Mouse (Mus musculus) limb, embryonic 14.5 days (tissue): ENCODE data around the gene Plxna4. TPM values are rescaled to one million over a fixed set of nuclear protein-coding genes. Genes with fewer than 3 reads are reported as not detected.
A peak's percentile ranks its signal among the peaks of the same experiment; 100 is the strongest.

Experiments
- ATAC-seq: fragments of 200-750 bp; cut with Nextera tagmentation; 2 replicates; pipeline ENCODE4 v1.8.0; 2017; ENCODE audit warnings: low read depth, moderate number of reproducible peaks, moderate TSS enrichment; ENCODE audit not compliant: low FRiP score
- DNase-seq: peaks from one replicate; pipeline ENCODE4 v3.0.0-alpha.2; 2015; ENCODE audit warnings: low spot score
- H3K27ac ChIP-seq: fragments of 300-500 bp; sonication (generic); replicated peaks from 2 replicates; pipeline ENCODE4 v1.5.1; 2014; ENCODE audit warnings: low read depth, mild to moderate bottlenecking, low read length, moderate library complexity, mixed read lengths
- H3K27me3 ChIP-seq: fragments of 300-500 bp; sonication (generic); 2 replicates; pipeline ENCODE4 v1.6.1; 2014; ENCODE audit warnings: low read length, mixed read lengths; ENCODE audit not compliant: control insufficient read depth, insufficient read depth
- H3K36me3 ChIP-seq: fragments of 300-500 bp; sonication (generic); 2 replicates; pipeline ENCODE4 v1.6.1; 2014; ENCODE audit warnings: mild to moderate bottlenecking, low read length, moderate library complexity, mixed read lengths; ENCODE audit not compliant: control insufficient read depth, insufficient read depth
- H3K4me1 ChIP-seq: fragments of 300-500 bp; sonication (generic); 2 replicates; pipeline ENCODE4 v1.6.1; 2014; ENCODE audit warnings: antibody characterized with exemption, low read length, mixed read lengths; ENCODE audit not compliant: control insufficient read depth, insufficient read depth
- H3K4me2 ChIP-seq: fragments of 300-500 bp; sonication (generic); replicated peaks from 2 replicates; pipeline ENCODE4 v1.6.1; 2014; ENCODE audit warnings: low read depth, mild to moderate bottlenecking, low read length, moderate library complexity; ENCODE audit not compliant: severe bottlenecking
- H3K4me3 ChIP-seq: fragments of 300-500 bp; sonication (generic); replicated peaks from 2 replicates; pipeline ENCODE4 v1.5.1; 2014; ENCODE audit warnings: low read length
- H3K9ac ChIP-seq: fragments of 300-500 bp; sonication (generic); 2 replicates; pipeline ENCODE4 v1.6.1; 2014; ENCODE audit warnings: mild to moderate bottlenecking, low read depth, low read length, moderate library complexity; ENCODE audit not compliant: severe bottlenecking
- H3K9me3 ChIP-seq: fragments of 300-500 bp; sonication (generic); 2 replicates; pipeline ENCODE4 v1.6.1; 2016; ENCODE audit warnings: low read length; ENCODE audit not compliant: control insufficient read depth
- POLR2A ChIP-seq: fragments of 200-500 bp; IDR thresholded peaks from 2 replicates; pipeline ENCODE4 v1.8.0; 2012; ENCODE audit warnings: inconsistent platforms, mild to moderate bottlenecking, moderate library complexity, borderline replicate concordance; ENCODE audit not compliant: insufficient read depth, insufficient read length; ENCODE audit errors: extremely low read depth
- WGBS: fragments of 180-500 bp; shearing (Covaris S2); extraction: QIAGEN DNeasy Blood & Tissue Kit; methylation state at CpG from one replicate; pipeline ENCODE4 v1.1.7; 2014; 5-methylcytosine and 5-hydroxymethylcytosine counted together
- polyA plus RNA-seq, 2 experiments: library from polyadenylated mRNA; depleted of rRNA in 1 of 2; stranded (reverse) in 1 of 2; unstranded in 1 of 2; fragments of >200 nt; fragmentation: Nextera tagmentation in 1 of 2; extraction: Ambion mirVana in 1 of 2; gene quantifications; 2 replicates each; pipeline versions ENCODE4 v1.2.1 to v1.2.3; 2012 to 2014

Plxna4 gene
- polyA plus RNA-seq, 2 experiments, result 4.4 to 6.4 TPM

DNA sequence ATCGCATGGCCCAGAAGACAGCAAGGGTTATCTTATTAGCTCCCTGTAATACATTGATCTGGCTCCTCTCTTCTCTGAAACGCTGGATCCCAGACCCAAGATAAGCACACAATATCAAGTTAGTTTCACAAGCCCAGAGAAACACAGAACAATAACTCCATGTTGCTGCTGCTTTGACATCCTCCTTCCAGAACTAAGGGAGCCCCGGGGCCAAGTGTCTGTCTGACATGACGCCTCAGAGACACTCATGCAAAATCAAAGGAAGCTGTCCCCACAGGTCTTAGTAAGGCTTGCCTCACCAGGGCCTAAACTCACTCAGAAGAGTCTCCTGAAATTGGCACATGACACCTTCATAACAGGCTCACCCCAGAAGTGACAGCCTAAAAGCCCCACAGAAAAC lies 1.6 kb upstream of the Plxna4 start:
- WGBS, result 65% methylated on average over 4 of the region's 4 CpGs
- H3K4me3 ChIP-seq, result no peak overlapping the region

DNA sequence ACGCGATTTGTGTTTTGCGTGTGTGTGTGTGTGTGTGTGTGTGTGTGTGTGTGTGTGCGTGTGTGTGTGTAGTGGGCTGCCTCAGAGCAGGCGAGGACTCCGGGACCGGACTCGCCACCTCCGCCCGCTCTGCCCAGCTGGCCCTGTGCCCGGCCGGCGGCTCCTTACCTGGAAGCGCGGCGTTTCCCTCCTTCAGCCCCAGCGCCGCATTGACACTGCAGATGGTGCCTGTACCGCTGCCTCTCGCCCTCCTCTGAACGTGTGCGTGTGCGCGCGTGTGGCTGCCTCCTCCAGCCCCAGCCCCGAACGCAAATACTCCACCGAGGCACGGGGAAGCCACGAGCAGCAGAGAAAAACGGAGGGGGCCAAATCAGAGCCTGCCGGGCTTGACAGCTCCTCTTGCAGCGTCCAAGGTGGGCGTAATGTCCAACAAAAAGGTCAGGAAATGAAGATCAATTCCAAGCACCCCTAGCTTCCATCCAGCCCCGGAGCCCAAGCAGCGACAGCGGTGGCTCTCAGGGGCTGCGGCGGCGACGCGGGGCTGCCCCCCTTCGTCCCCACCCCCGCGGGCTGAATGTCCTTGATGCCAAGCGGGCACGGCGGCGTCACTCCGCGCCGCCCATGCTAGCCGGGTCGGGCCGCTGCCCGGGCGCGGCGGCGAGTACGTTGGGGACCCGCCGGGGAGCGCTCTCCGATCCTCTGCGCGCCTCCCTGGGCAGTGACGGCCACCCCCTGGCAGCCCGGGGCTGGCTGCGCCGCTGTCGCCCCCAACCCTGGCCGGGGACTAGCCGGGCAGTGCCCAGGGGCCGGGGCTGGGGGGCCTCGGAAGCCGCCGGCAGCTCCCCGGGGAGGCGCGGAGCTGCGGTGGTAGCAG lies 619 bp downstream of the Plxna4 start:
- H3K36me3 ChIP-seq, result no peaks in the 10 kb centered on the region
- no peak for TF ChIP-seq POLR2A
- under 1% methylated on average over 58 of the region's 82 CpGs for WGBS
- H3K4me2 ChIP-seq, result peak overlapping the region; percentile 100
- ATAC-seq (peak; percentile 7; the same call in 1 of the 2 replicates), DNase-seq (no peak)
- H3K27ac ChIP-seq, result 0 out of 2 replicates have a peak overlapping the region, but pooled peaks have one; percentile 38
- H3K4me3 ChIP-seq, result peak overlapping the region; percentile 74
- no peaks in the 10 kb centered on the region for H3K9me3 ChIP-seq
- H3K4me1 ChIP-seq, result 0 out of 2 replicates have a peak, but pooled peaks cover 7% of the 10 kb centered on the region
- H3K9ac ChIP-seq, result peak overlapping the region; percentile 68
- H3K27me3 ChIP-seq, result peaks cover 55% of the 10 kb centered on the region

More for the DNA sequence above, 1.6 kb upstream of the Plxna4 start:
- peaks cover 55% of the 10 kb centered on the region for H3K27me3 ChIP-seq
- H3K4me2 ChIP-seq, result no peak overlapping the region
- no peaks in the 10 kb centered on the region for H3K36me3 ChIP-seq
- ATAC-seq, result no peak
- H3K9ac ChIP-seq, result no peak overlapping the region
- TF ChIP-seq POLR2A, result no peak
- H3K9me3 ChIP-seq, result no peaks in the 10 kb centered on the region; the same call in 1 of the 2 replicates
- H3K4me1 ChIP-seq, result 0 out of 2 replicates have a peak, but pooled peaks cover 3% of the 10 kb centered on the region
- no peak overlapping the region for H3K27ac ChIP-seq
- no peak for DNase-seq

- peaks cover 50% of the 10 kb centered on the region for H3K27me3 ChIP-seq
- no peak overlapping the region for H3K27ac ChIP-seq
- peak overlapping the region; percentile 100 for H3K4me2 ChIP-seq
- H3K4me1 ChIP-seq, result 0 out of 2 replicates have a peak, but pooled peaks cover 7% of the 10 kb centered on the region
- DNase-seq, result no peak
- peak overlapping the region; percentile 74 for H3K4me3 ChIP-seq
- ATAC-seq, result no peak
- WGBS, result 1% methylated on average over 13 of the region's 13 CpGs
- TF ChIP-seq POLR2A, result no peak
- no peaks in the 10 kb centered on the region for H3K36me3 ChIP-seq
- peak overlapping the region; percentile 68 for H3K9ac ChIP-seq
- no peaks in the 10 kb centered on the region for H3K9me3 ChIP-seq
Measured at GRCm38 (mm10) chr6:32586821-32587135, 1.2 kb downstream of the Plxna4 start.

DNA sequence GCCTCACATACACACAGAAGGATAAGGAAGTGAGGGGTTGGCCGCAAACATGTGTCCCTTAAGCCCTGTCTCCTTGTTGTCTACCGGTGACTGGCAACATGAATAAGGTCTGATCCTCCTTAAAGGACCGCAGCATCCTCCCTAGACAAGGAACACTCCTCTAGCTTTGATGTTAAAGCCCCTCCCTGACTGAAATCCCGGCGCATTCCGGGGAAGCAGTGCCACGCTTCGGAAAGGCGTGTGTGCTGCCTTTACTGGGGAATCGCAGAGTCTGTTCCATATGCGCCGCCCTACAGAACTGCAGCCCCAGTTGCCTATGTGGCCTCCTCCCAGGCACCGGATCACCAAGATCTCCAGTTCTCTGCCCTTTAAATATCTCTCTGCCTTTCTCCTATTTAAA lies 1.6 kb downstream of the Plxna4 start:
- no peak overlapping the region for H3K27ac ChIP-seq
- ATAC-seq, result no peak
- TF ChIP-seq POLR2A, result no peak
- no peak for DNase-seq
- 4% methylated on average over 13 of the region's 13 CpGs for WGBS
- H3K9ac ChIP-seq, result no peak overlapping the region
- H3K9me3 ChIP-seq, result no peaks in the 10 kb centered on the region
- peak overlapping the region; percentile 74 for H3K4me3 ChIP-seq
- peaks cover 50% of the 10 kb centered on the region for H3K27me3 ChIP-seq
- peak overlapping the region; percentile 100 for H3K4me2 ChIP-seq
- H3K36me3 ChIP-seq, result no peaks in the 10 kb centered on the region
- 0 out of 2 replicates have a peak, but pooled peaks cover 7% of the 10 kb centered on the region for H3K4me1 ChIP-seq

DNA sequence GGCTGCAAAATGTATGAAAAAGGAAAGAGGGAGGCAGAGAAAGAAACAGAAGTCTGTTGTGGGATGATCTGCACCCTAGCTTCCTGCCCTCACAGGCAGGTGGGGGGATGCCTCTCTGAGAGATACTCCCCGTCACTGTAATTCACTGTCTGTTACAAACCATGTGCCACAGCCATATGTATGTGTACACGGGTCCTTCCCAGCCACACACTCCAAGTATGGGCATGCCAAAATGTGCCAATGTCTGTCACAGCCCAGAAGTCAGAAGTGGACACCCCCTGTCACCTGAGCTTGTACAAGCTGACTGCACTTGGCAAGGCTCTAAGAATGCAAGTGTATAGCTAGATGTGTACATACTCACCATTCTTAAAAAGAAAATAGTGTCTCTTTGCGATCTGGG lies 2.8 kb downstream of the Plxna4 start:
- DNase-seq (no peak), ATAC-seq (no peak)
- Histone ChIP-seq H3K4me2 (peak overlapping the region; percentile 100), H3K27me3 (peaks cover 46% of the 10 kb centered on the region), H3K27ac (no peak overlapping the region), H3K4me1 (0 out of 2 replicates have a peak, but pooled peaks cover 7% of the 10 kb centered on the region), H3K4me3 (peak overlapping the region; percentile 15; the same call in 1 of the 2 replicates), H3K9me3 (no peaks in the 10 kb centered on the region), H3K9ac (no peak overlapping the region), H3K36me3 (no peaks in the 10 kb centered on the region)
- 45% methylated on average over 3 of the region's 3 CpGs for WGBS
- no peak for TF ChIP-seq POLR2A
